Mouse (Mus musculus) CH12.LX (cell line): ENCODE data around the gene Fut11.

Experiments
- CTCF ChIP-seq, 2 experiments: IDR thresholded peaks in 1 of 2; conservative IDR thresholded peaks in 1 of 2; 2 replicates each; pipeline ENCODE4 v1.5.1; 2011 to 2012; ENCODE audit warnings: low read depth in 2 of 2, low read length in 2 of 2, improper control_type of control experiment in 1 of 2, inconsistent platforms in 1 of 2, mild to moderate bottlenecking in 1 of 2, moderate library complexity in 1 of 2
- E2F4 ChIP-seq: IDR thresholded peaks from 2 replicates; pipeline ENCODE4 v1.6.1; 2011; ENCODE audit warnings: low read depth, low read length, improper control_type of control experiment; ENCODE audit not compliant: insufficient replicate concordance
- TBP ChIP-seq: conservative IDR thresholded peaks from 2 replicates; pipeline ENCODE4 v1.6.1; 2011; ENCODE audit warnings: low read depth, low read length, improper control_type of control experiment
- USF2 ChIP-seq: conservative IDR thresholded peaks from 2 replicates; pipeline ENCODE4 v1.6.1; 2011; ENCODE audit warnings: low read depth, low read length, improper control_type of control experiment

GRCm38 (mm10) chr14:20721371-20721770 is 26.6 kb downstream of the Fut11 start:
- no peak for TF ChIP-seq E2F4
- no peak for TF ChIP-seq CTCF (conservative IDR thresholded peaks at IDR 0.05 in 1 of 2, IDR thresholded peaks at IDR 0.05 in 1 of 2; ENCODE audit: low read depth in 2 of 2, low read length in 2 of 2)
- TF ChIP-seq USF2: no peak
- TF ChIP-seq TBP: no peak
